Mouse (Mus musculus) liver, postnatal 0 days (tissue): Measurements from ENCODE around the gene Plekhb1. TPM values are rescaled to one million over a fixed set of nuclear protein-coding genes. Genes with fewer than 3 reads are reported as not detected.

Source experiments
- ATAC-seq: fragments of 200-750 bp; cut with Nextera tagmentation; 2 replicates; pipeline ENCODE4 v1.8.0; 2017; ENCODE audit warnings: mild to moderate bottlenecking, moderate library complexity
- DNase-seq: peaks from one replicate; pipeline ENCODE4 v3.0.0-alpha.2; 2016
- H3K27ac ChIP-seq: fragments of 300-500 bp; sonication (generic); 2 replicates; pipeline ENCODE4 v1.5.1; 2014; ENCODE audit warnings: antibody characterized with exemption, moderate library complexity, mild to moderate bottlenecking, low read depth
- H3K27me3 ChIP-seq: fragments of 300-500 bp; sonication (generic); 2 replicates; pipeline ENCODE4 v1.6.1; 2014; ENCODE audit warnings: low read length, control low read depth, mixed read lengths; ENCODE audit not compliant: insufficient read depth
- H3K36me3 ChIP-seq: fragments of 300-500 bp; sonication (generic); replicated peaks from 2 replicates; pipeline ENCODE4 v1.6.1; 2014; ENCODE audit warnings: mild to moderate bottlenecking, control low read depth, low read length, moderate library complexity, mixed read lengths; ENCODE audit not compliant: insufficient read depth
- H3K4me1 ChIP-seq: fragments of 300-500 bp; sonication (generic); 2 replicates; pipeline ENCODE4 v1.6.1; 2014; ENCODE audit warnings: antibody characterized with exemption, mild to moderate bottlenecking, control low read depth; ENCODE audit not compliant: insufficient read depth
- H3K4me2 ChIP-seq: fragments of 300-500 bp; sonication (generic); 2 replicates; pipeline ENCODE4 v1.6.1; 2014; ENCODE audit warnings: low read depth, mild to moderate bottlenecking, low read length, moderate library complexity, mixed read lengths
- H3K4me3 ChIP-seq: fragments of 300-500 bp; sonication (generic); 2 replicates; pipeline ENCODE4 v1.5.1; 2014; ENCODE audit warnings: low read depth, low read length
- H3K9ac ChIP-seq: fragments of 300-500 bp; sonication (generic); replicated peaks from 2 replicates; pipeline ENCODE4 v1.6.1; 2014; ENCODE audit warnings: mild to moderate bottlenecking, moderate library complexity
- H3K9me3 ChIP-seq: fragments of 300-500 bp; sonication (generic); 2 replicates; pipeline ENCODE4 v1.6.1; 2016; ENCODE audit warnings: mild to moderate bottlenecking, control low read depth, low read length, mixed read lengths
- CTCF ChIP-seq: sonication (generic); IDR thresholded peaks from 2 replicates; pipeline ENCODE4 v1.5.1; 2016; ENCODE audit warnings: antibody characterized with exemption, low read depth
- EP300 ChIP-seq: IDR thresholded peaks from 2 replicates; pipeline ENCODE4 v1.6.1; 2016; ENCODE audit warnings: antibody characterized with exemption, low read depth, mild to moderate bottlenecking
- WGBS: fragments of 180-500 bp; shearing (Covaris S2); extraction: QIAGEN DNeasy Blood & Tissue Kit; methylation state at CpG from one replicate; pipeline ENCODE4 v1.1.7; 2014; ENCODE audit not compliant: insufficient replicate concordance; 5-methylcytosine and 5-hydroxymethylcytosine counted together
- polyA plus RNA-seq: library from polyadenylated mRNA; unstranded; fragments of >200 nt; fragmentation: Nextera tagmentation; extraction: Ambion mirVana; gene quantifications from 2 replicates; pipeline ENCODE4 v1.2.1, GENCODE M21; 2015

Plekhb1 gene
- polyA plus RNA-seq, 1 experiment from 2014 or later, result 0.72 TPM

- peak overlapping the region; percentile 22; the same call in 1 of the 2 replicates for H3K4me2 ChIP-seq
- no peak overlapping the region for H3K27ac ChIP-seq
- peak; percentile 93 for ATAC-seq
- H3K4me3 ChIP-seq, result no peak overlapping the region
- 2% methylated on average over 13 of the region's 13 CpGs for WGBS
- H3K4me1 ChIP-seq, result no peaks in the 10 kb centered on the region; the same call in 1 of the 2 replicates
- no peak overlapping the region for H3K9ac ChIP-seq
- peak; percentile 88 for DNase-seq
- H3K27me3 ChIP-seq, result no peaks in the 10 kb centered on the region; the same call in 1 of the 2 replicates
- no peaks in the 10 kb centered on the region for H3K9me3 ChIP-seq
- TF ChIP-seq CTCF (peak; percentile 99), EP300 (no peak; the same call in 1 of the 2 replicates)
- H3K36me3 ChIP-seq, result no peaks in the 10 kb centered on the region
Measured at GRCm38 (mm10) chr7:100663190-100663589, 976 bp upstream of the Plekhb1 start.

DNA sequence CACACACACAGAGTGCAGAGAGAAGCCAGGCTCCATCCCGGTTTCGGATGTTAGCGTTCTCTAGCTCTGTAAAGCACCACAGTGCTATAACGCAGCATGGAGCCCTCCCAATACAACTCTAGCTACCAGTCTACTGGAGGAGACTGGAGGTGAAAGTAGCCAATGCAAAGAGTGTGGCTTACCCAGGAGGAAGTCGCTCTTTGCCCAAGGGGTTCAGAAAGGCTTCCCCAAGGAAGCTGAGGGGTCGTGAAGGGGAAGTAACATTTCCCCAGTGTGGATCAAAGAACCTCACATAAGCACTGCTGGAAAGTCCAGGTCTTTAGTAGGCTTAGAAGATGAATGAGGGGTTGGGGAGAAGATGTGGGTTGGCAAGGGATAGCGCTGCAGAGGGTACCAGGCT, 950 bp downstream of the Plekhb1 start:
- no peaks in the 10 kb centered on the region; the same call in 1 of the 2 replicates for H3K4me1 ChIP-seq
- DNase-seq, result no peak
- 56% methylated on average over 7 of the region's 7 CpGs for WGBS

GRCm38 (mm10) chr7:100658093-100658578, 4.1 kb downstream of the Plekhb1 start:
- no peaks in the 10 kb centered on the region for H3K9me3 ChIP-seq
- no peak for TF ChIP-seq CTCF
- no peak for TF ChIP-seq EP300
- no peak overlapping the region for H3K9ac ChIP-seq
- H3K36me3 ChIP-seq, result no peaks in the 10 kb centered on the region
- no peak overlapping the region for H3K4me3 ChIP-seq
- H3K4me2 ChIP-seq, result peak overlapping the region; percentile 45
- 39% methylated on average over 18 of the region's 18 CpGs for WGBS
- H3K27me3 ChIP-seq, result no peaks in the 10 kb centered on the region
- no peaks in the 10 kb centered on the region for H3K4me1 ChIP-seq
- H3K27ac ChIP-seq, result no peak overlapping the region
- ATAC-seq (peak; percentile 60; the same call in 1 of the 2 replicates), DNase-seq (peak; percentile 68)

More for the DNA sequence above, 950 bp downstream of the Plekhb1 start:
- Histone ChIP-seq H3K27ac (no peak overlapping the region), H3K9ac (no peak overlapping the region), H3K9me3 (no peaks in the 10 kb centered on the region), H3K4me2 (no peak overlapping the region), H3K36me3 (no peaks in the 10 kb centered on the region), H3K27me3 (no peaks in the 10 kb centered on the region; the same call in 1 of the 2 replicates), H3K4me3 (no peak overlapping the region)
- no peak for TF ChIP-seq CTCF
- no peak for TF ChIP-seq EP300
- ATAC-seq, result no peak

GRCm38 (mm10) chr7:100656739-100657138, 5.5 kb downstream of the Plekhb1 start:
- Histone ChIP-seq H3K4me1 (no peaks in the 10 kb centered on the region), H3K27me3 (no peaks in the 10 kb centered on the region), H3K4me2 (no peak overlapping the region), H3K36me3 (no peaks in the 10 kb centered on the region), H3K9ac (no peak overlapping the region), H3K27ac (no peak overlapping the region), H3K9me3 (no peaks in the 10 kb centered on the region), H3K4me3 (no peak overlapping the region)
- no peak for ATAC-seq
- TF ChIP-seq EP300 (no peak), CTCF (no peak)
- no peak for DNase-seq
- WGBS, result 68% methylated on average over 5 of the region's 5 CpGs

GRCm38 (mm10) chr7:100654441-100654840, 7.8 kb downstream of the Plekhb1 start:
- DNase-seq, result peak; percentile 11
- Histone ChIP-seq H3K4me3 (no peak overlapping the region), H3K4me2 (no peak overlapping the region), H3K27ac (no peak overlapping the region), H3K27me3 (no peaks in the 10 kb centered on the region), H3K4me1 (no peaks in the 10 kb centered on the region), H3K9ac (no peak overlapping the region), H3K36me3 (no peaks in the 10 kb centered on the region), H3K9me3 (no peaks in the 10 kb centered on the region)
- TF ChIP-seq CTCF (no peak), EP300 (no peak)
- no peak for ATAC-seq
- 84% methylated on average over 8 of the region's 8 CpGs for WGBS

- TF ChIP-seq CTCF (no peak), EP300 (no peak)
- Histone ChIP-seq H3K4me3 (no peak overlapping the region), H3K27me3 (no peaks in the 10 kb centered on the region), H3K9me3 (no peaks in the 10 kb centered on the region), H3K27ac (no peak overlapping the region), H3K36me3 (no peaks in the 10 kb centered on the region), H3K9ac (no peak overlapping the region), H3K4me2 (no peak overlapping the region), H3K4me1 (no peaks in the 10 kb centered on the region)
- ATAC-seq, result no peak
- WGBS, result 82% methylated on average over 9 of the region's 9 CpGs
- DNase-seq, result peak; percentile 10
Measured at GRCm38 (mm10) chr7:100653480-100654266, 8.5 kb downstream of the Plekhb1 start.
